Mouse (Mus musculus) heart, embryonic 14.5 days (tissue): Measurements from ENCODE around the gene Iqcj. TPM values are rescaled to one million over a fixed set of nuclear protein-coding genes. Genes with fewer than 3 reads are reported as not detected.

Experiments used
- ATAC-seq: fragments of 200-750 bp; cut with Nextera tagmentation; 2 replicates; pipeline ENCODE4 v1.8.0; 2017; ENCODE audit warnings: low read depth, moderate TSS enrichment; ENCODE audit not compliant: insufficient number of reproducible peaks, insufficient read depth, low FRiP score
- H3K27ac ChIP-seq, 2 experiments: fragments of 200-500 bp in 1 of 2; fragments of 300-500 bp in 1 of 2; sonication (generic) in 1 of 2; replicated peaks in 1 of 2; 2 replicates each; pipeline ENCODE4 v1.5.1; 2012 to 2014; ENCODE audit warnings: low read depth in 2 of 2, low read length in 2 of 2, control low read depth in 1 of 2, mild to moderate bottlenecking in 1 of 2, mixed read lengths in 1 of 2; ENCODE audit not compliant: control insufficient read depth in 1 of 2, insufficient read depth in 1 of 2
- H3K27me3 ChIP-seq: fragments of 300-500 bp; sonication (generic); 2 replicates; pipeline ENCODE4 v1.6.1; 2014; ENCODE audit warnings: mild to moderate bottlenecking, low read length, control low read depth; ENCODE audit not compliant: control insufficient read depth, insufficient read depth
- H3K36me3 ChIP-seq: fragments of 300-500 bp; sonication (generic); 2 replicates; pipeline ENCODE4 v1.6.1; 2014; ENCODE audit warnings: mild to moderate bottlenecking, control low read depth, low read length, mixed read lengths; ENCODE audit not compliant: control insufficient read depth, insufficient read depth
- H3K4me1 ChIP-seq, 2 experiments: fragments of 200-500 bp in 1 of 2; fragments of 300-500 bp in 1 of 2; sonication (generic) in 1 of 2; 2 replicates each; pipeline ENCODE4 v1.6.1; 2012 to 2014; ENCODE audit warnings: low read length in 2 of 2, control low read depth in 1 of 2, mixed read lengths in 1 of 2; ENCODE audit not compliant: control insufficient read depth in 2 of 2, insufficient read depth in 2 of 2
- H3K4me2 ChIP-seq: fragments of 300-500 bp; sonication (generic); 2 replicates; pipeline ENCODE4 v1.6.1; 2014; ENCODE audit warnings: mild to moderate bottlenecking, low read length
- H3K4me3 ChIP-seq, 2 experiments: fragments of 200-500 bp in 1 of 2; fragments of 300-500 bp in 1 of 2; sonication (generic) in 1 of 2; 2 replicates each; pipeline ENCODE4 v1.5.1; 2012 to 2014; ENCODE audit warnings: low read length in 2 of 2, mild to moderate bottlenecking in 2 of 2, control low read depth in 1 of 2, low read depth in 1 of 2, moderate library complexity in 1 of 2; ENCODE audit not compliant: control insufficient read depth in 1 of 2, insufficient read depth in 1 of 2
- H3K9ac ChIP-seq: fragments of 300-500 bp; sonication (generic); 2 replicates; pipeline ENCODE4 v1.6.1; 2014; ENCODE audit warnings: mild to moderate bottlenecking, low read length
- H3K9me3 ChIP-seq: fragments of 300-500 bp; sonication (generic); 2 replicates; pipeline ENCODE4 v1.6.1; 2016; ENCODE audit warnings: low read length, control low read depth; ENCODE audit not compliant: control insufficient read depth
- WGBS: fragments of 180-500 bp; shearing (Covaris S2); extraction: QIAGEN DNeasy Blood & Tissue Kit; methylation state at CpG from one replicate; pipeline ENCODE4 v1.1.7; 2014; 5-methylcytosine and 5-hydroxymethylcytosine counted together
- polyA plus RNA-seq: library from polyadenylated mRNA; unstranded; fragments of >200 nt; fragmentation: Nextera tagmentation; extraction: Ambion mirVana; gene quantifications from 2 replicates; pipeline ENCODE4 v1.2.1, GENCODE M21; 2014

Gene Iqcj
- polyA plus RNA-seq, 1 experiment from 2014 or later: not detected

DNA sequence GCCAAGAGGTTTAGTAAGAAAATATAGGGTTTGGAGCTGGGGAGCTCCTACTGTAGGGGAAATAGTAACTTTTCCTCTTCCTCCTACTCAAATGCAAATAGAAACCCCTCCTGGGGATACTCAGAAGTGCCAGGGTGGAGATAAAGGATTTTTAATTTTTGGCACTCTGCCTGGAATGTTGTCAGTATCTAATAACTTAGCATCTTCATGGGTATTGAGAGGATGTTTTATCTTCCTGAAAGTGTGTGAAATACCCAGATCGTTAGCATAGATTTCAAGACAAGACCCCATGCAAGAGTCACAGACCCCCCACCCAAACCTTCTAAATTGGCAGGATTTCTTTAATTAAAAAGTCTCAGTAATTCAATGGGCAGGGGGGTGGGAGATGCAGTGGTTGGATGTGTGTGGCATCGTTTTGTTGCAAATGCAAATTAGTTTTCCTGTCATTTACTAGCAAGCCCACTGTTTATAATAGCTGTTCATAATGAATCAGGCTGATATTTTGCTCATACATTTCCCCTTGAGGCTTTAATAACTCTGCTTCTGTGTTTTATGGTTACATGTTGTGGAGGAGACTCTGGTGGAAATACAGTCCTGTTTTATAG, 213.2 kb downstream of the Iqcj start:
- ATAC-seq: no peak
- 65% methylated on average over 2 of the region's 2 CpGs for WGBS
- Histone ChIP-seq H3K9me3 (no peaks in the 10 kb centered on the region), H3K9ac (no peak overlapping the region), H3K36me3 (no peaks in the 10 kb centered on the region), H3K4me3 (no peak overlapping the region), H3K4me2 (no peak overlapping the region), H3K4me1 (no peaks in the 10 kb centered on the region), H3K27me3 (no peaks in the 10 kb centered on the region), H3K27ac (no peak overlapping the region)

Other genes with a start within 250 kb of the Iqcj start
- gene Iqschfp, start within 50 bp of the Iqcj start, polyA plus RNA-seq: not detected in 2 replicates
- 66.4 and 73.7 TPM in 2 replicates for gene Schip1, start 172.6 kb downstream of the Iqcj start, polyA plus RNA-seq